Mouse (Mus musculus): ENCODE measurements around the gene Atp5d. TPM values are rescaled to one million over a fixed set of nuclear protein-coding genes. Genes with fewer than 3 reads are reported as not detected.

The Atp5d gene
- total RNA-seq, 1 experiment from 2014 or later: 460 TPM

DNA sequence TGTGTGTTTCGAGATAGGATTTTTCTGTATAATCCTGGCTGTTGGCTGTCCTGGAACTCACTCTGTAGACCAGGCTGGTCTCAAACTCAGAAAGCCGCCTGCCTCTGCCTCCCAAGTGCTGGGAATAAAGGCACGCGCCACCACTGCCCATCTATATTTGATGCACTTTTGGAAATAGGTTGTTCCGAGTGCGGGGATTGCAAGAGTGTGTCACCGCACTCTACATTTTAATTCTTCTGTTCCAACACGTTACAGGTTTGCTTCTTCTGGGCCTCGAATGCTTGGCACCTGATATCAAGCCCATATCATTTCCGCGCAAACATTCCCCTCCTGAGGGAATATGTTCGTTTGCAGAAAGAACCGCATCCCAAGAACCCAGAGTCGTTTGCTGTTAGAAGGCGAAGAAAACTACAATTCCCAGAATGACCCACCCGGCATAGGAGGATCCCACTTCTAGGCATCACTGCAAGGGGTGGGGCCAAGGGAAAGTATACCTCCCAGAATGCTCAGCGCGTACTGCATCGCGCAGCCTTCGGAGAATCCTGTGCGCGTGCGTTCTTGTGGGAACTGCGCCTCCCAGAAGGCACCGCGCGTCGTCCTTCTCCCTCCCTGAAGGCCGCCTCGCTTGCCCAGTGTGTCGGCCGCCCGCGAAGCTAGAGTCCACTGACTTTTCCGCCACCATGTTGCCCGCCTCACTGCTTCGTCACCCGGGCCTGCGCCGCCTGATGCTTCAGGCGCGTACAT, 3.5 kb downstream of the Atp5d start:
- DNase-seq: peak; percentile 91

DNA sequence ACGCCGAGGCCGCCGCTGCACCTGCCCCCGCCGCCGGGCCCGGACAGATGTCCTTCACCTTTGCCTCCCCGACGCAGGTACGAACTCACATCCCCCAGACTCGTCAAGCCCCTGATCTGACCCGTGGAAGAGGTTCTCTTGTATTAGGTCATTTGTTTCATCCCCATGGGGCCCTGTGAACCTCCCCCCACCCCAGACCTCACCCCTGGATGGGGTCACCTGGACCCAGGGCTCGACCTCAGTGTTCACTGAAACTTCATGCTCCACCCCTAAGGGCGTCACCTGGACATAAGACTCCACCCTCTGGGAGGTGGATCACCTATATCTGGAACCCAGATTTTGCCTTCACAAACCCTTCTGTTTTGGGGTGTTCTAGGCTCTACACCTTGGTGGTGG, 4.1 kb downstream of the Atp5d start:
- no peak for DNase-seq

DNA sequence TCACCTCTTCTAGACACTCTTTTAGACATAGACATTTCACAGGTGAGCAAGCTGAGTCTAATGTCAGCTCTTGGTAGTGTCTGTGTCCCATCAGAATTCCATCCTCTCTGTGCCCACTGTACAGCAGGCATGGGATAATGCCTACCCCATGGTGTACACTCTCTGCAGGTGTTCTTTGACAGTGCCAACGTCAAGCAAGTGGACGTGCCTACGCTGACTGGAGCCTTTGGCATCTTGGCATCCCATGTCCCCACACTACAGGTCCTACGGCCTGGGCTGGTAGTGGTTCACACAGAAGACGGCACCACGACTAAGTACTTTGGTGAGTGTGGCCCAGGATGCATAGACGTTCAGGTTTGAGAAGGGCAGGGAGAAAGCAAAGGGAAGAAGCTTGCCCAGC, 5.2 kb downstream of the Atp5d start:
- no peak for DNase-seq

DNA sequence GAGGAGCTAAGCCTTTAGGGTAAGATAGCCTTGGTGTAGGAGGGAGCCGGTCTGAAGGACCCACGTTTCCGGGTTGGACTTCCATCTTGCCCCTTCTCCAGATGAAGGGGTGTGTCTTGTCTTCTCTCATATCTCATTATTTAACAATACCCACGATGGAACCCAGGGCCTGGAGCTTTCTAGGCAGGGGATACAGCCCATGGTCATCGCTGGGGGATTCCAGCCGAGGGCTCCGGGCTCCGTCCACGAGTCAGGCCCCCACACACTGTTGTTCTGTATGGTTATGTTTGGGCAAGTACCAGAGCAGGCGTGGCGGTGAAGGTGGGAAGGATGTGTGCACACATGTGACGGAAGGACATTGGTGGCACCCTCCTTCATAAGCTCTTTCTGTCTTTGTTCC, 5.7 kb downstream of the Atp5d start:
- DNase-seq: no peak

DNA sequence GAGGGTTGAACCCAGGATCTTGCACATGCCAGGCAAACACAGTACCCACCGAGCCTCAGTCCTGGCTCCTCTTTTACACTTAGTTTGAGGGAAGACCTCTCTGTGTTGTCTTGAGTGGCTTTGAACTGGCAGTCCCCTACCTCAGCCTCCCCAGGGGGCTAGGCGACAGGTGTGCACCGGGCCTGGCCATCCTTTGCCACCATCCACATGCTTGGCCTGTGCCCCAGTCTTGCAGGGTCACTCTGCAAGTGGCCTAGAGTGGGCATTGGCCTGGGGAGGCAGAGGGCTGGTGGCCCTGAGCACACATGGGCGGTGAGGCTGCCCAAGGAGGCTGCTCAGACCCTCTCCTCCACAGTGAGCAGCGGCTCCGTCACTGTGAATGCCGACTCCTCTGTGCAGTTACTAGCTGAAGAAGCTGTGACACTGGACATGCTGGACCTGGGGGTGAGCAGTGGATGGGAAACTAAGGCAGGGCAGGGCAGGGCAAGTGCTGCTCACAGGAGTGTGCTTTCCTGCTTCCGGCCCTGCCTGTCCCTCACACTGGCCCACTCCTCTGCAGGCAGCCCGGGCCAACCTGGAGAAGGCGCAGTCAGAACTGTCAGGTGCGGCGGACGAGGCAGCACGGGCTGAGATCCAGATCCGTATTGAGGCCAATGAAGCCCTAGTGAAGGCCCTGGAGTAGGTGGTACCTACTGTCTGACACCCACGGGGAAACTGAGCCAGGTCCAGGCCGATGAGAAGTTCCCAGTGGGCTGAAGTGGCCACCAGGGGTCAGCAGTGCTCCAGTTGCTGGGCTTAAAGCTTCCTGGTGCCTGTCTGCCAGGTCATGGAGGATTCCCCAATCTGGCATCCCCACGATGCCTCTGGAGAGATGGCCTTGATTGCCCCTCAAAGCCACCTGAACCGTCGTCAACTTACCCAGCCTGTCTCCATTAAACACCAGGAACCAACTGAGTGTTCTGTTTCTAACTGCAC, 6.7 kb downstream of the Atp5d start:
- peak; percentile 78 for DNase-seq

DNA sequence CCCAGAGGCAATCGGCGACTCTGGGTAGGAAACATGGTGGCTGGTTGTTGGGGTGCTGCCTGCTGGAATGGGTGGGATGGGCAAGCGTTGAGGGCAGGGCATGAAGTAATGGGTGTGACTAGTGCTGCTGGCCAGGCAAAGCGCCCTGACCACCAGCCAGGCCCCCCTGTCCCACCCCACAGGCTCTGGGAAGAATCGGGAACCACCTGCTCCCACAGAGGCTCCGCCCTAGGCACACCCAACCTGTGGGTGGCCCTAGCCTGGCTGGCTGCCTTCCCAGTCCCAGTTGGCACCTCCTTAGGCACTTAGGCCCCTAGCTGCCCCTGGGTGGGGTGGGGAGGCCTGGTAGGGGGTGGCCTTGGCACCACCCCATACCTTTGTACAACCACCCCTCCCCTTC, 7.5 kb downstream of the Atp5d start:
- DNase-seq: peak; percentile 53

DNA sequence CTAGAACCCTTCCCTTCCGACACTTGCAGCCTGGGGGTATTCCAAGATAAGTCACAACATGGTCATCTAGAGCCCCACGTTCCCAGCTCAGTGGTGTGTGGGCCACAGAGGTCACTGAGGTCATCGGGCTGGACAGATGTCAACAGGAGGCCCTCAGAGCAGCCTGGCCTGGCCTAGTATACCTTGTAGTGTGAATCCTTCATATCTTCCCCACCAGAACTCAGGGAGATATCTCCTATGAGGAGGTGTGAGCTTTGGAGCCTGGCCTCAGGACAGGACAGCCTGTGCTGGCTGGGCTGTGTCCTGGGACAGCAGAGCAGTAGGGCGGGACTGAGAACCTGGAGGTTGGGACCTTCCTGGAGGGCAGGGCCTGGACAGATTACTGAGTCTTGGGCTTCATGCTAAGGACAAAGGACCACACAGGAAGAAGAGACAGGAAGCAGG, 8.2 kb downstream of the Atp5d start:
- DNase-seq: no peak

DNA sequence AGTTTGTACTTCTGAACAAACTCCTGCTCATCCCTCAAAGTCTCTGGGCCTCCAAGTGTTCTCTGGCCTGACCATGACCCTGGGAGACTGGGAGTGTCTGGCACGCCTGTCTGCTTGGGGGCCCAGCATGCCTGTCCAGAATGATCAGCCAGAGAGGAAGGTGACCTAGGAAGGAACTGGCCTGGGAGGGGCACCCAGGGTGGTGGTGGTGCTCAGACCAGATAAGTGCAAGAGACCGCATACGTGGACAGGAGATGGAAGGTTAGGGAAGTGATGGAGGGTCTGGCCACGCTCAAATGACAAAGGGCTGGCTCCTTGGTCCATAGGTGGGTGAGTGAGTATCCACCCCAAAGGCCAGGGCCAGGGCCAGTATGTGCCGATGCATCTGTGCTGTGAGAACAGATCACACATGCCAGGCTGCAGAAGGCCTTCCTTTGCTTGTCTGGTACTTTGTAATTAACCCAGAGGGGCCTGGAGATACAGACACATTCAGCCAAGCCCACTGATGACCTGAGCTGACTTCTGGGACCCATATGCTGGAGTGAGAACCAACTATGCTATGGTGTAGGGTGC, 8.8 kb downstream of the Atp5d start:
- no peak for DNase-seq

DNA sequence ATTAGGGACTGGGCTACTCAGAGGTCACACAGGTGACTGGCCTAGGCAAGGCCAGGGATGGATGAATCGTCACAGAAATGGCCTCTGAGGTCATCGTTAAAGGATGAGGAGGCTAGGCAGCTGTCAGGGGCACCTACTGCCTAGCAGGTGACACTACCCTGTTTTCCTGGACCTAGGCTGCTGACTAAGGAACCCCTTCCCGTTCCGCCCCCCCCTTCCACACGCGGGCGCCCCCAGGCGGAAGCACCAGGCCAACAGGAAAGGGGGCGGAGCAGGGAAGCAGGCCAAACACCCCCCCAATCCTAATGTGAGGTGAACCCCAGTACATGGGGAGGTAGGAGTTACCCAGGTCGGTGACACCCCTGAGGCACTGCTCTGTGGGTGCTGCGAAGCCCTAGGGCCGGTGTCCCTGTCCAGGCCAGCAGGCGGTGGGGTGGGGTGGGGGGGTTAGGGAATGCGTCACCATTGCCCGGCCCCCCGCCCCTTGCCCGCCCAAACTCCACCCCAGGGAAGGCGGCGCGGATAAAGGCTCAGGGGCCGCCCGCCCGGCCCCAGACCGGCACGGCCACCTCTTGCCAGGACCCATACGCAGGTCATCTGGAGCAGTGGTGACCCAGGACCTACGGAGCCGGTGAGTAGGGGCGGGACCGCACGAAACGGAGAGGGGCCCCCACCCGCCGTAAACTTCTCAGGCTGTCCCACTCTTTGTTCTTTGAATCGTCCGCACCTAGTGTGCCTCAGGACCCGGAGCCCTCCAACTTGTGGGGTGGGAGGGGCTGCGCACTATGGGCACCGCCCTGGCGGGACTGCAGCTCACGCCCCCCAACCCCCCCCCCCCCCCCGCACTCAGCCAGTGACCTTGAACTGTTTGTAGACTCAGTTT, 9.5 kb downstream of the Atp5d start, which contains the start of gene Midn:
Gene Midn, plus strand, starts transcription at position 554 of the 883 bp plus-strand sequence.
- DNase-seq: peak; percentile 91

DNA sequence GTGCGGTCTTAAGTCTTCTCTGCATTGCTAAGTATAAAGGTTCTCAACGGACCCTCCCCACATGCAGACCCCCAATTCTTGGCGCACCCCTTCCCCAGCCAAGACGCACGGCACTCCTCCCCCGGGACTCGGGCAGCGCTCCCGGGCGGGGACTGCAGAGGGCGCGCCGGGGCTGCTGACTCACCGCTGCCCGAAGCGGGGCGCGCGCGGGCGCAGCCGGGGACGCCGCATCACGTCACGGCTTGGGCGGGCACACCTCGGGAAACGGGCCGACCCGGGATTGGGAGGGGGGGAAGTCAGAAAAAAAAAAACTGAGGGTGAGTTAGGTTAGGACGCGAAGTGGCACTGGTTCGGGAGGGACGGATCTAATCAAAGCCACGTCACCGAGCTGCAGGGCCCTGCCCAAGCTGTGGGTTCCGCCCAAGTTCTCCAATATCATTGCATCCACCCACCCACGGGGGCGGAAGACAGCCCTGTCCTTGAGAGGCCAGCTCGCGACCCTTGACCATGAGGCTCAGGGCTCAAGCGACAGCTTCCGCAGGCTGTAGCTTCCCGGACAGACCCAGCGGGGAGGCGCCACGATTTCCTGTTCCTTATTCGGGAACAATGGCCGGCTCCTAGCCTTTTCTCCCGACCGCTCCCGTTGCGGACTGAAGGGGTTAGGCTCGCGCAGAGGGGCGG, 10.3 kb downstream of the Atp5d start:
- peak; percentile 96 for DNase-seq

DNA sequence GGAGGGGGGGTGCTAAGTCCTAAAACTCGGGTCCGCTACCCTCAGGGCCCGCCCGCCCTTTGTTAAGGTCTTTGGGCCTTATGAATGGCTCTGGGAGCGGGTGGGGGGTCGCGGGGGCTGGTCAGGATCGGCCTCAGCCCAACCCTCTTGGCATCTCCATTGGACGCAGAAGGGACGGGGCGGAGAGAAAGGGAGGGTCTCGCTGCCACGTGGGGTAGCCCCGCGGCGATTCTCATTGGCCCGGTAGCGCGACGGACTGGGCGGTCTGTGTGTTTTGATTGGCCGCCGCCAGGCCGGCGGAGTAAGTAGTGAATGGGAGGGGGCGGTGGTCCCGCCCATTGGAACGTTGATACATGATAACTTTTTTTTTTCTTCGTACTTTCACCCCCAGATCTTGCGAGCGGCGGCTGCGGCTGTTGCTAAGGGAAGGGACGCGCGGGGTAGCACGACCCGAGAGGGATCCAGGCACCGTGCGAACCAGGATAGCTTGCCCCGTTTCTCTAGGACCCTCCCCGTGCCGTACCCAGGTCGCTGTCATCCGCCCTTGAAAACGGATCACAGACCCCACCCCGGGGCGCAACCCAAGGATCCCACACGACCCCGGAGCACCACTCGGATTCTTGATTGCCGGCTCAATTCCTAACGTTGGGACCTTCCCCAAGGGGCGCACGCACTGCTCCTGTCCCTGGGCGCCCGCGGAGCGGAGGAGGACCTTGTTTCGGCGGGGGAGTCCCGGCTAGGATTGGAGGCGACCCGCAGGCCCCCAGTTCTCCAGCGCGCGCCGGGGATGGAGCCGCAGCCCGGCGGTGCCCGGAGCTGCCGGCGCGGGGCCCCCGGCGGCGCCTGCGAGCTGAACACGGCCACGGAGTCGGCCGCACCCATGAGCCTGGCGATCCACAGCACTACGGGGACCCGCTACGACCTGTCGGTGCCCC, 11.1 kb downstream of the Atp5d start:
- DNase-seq: peak; percentile 97

DNA sequence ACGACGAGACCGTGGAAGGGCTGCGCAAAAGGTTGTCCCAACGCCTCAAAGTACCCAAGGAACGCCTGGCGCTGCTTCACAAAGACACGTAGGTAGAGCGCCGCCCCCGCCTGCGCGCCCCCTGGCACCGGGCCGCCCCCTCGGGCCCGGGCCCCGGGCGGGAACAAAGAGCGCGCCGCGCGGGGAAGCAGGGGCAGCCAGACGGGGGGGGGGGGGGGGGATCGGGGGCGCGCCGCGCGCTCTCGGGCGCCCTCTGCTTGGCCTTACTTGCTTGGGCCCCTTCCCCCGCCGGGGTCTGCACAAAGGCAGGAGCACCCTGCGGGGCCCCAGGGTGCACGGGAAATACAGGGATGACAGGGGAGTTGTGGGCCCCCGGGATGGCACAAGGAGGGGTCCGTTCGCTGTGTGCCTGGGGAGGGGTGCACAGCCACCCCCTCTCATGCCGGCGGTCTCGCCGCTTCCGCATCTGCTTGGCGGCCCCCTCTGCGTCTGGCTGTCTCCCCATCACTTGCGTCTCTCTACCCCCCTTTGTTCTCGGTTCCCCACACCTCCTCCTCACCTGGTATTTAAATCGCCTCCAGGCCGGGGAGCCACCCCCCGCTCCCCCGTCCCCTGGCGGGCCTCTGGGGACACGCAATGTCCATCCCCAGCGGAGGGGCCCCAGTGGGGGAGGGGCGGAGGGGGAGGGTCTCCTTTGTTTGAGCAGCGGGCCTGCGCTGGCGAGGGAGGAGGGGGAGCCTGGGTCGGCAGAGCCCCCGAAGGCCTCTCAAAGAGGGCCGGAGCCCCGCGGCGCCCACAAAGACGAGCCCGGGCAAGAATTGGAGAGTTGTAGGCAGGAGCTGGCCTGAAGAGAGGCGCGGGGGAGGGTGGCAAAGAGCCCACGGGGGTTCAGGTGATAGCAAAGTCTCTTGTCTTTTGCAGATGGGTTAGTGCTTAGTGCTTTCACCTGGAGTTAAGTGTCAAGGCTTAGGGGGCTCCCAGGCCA, 12.1 kb downstream of the Atp5d start:
- DNase-seq: peak; percentile 55

DNA sequence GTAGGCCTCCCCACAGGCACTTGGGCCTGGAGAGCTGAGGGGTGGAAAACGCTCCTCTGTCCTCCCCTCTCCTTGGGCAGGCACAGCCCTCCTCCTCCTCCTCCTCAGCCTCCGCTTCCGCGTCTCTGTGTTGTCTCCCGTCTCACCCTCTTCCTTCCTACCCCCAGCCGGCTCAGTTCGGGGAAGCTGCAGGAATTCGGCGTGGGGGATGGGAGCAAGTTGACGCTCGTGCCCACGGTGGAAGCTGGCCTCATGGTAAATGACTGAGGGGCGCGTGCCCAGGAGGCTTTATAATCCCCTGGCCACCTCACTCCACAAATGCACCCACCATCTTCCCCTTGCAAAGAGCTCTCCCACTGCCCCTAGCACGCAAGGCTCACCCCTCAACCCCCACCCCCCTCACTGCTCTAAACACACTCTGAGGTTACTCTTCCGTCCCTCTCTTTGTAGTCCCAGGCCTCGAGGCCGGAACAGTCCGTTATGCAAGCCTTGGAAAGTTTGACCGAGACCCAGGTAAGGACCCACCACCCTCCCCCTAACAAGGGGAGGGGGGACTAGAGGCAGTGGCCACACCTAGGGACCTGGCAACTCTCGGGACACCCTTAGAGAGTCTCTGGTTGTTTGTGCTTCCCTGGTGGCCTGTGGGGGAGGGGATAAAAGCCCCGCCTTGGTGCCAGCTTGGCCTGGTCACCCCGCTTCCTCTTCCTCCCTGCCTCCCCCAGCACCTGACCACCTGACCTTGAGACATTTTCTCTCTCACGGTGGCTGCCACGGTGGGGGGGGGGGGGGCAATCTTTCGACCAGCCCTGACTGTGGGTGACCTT, 13.0 kb downstream of the Atp5d start:
- DNase-seq: peak; percentile 70

DNA sequence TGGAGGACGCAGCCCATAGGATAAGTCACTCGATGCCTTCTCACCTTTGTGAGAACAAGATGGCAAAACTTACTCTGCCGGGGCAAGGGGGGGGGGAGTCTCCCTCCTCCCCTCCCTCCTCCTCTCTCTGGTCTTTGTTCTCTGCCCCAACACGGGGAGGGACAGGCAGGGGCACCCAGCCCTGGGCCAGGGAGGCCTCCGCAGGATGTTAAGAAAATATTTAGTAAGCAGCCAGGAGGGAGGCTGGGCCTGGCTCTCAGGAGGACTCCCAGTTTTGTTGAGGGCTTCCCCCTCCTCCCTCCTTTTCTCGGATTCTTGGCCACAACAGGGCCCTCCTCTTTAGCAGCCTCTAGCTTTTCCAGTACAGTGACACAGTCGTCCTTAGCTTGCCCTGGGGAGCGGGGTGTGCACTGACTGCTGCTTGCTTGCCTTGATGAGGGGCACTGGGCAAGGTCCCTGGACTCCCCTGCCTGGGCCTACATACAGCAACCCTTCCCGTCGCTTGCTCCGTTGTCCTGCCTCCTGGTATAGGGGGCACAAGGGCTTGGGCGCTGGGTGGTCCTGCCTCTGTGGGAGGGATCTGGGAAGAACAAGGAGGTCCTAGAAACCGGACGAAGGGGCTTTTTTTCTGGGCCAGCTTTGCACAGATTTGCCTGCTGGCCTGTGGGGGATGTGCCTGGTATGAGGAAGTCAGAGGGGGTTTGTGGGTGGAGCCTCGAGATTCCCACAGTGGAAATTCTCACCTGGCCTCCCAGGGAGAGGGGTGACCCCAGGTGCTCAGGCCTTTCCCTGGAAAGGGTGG, 13.8 kb downstream of the Atp5d start:
- DNase-seq: no peak

DNA sequence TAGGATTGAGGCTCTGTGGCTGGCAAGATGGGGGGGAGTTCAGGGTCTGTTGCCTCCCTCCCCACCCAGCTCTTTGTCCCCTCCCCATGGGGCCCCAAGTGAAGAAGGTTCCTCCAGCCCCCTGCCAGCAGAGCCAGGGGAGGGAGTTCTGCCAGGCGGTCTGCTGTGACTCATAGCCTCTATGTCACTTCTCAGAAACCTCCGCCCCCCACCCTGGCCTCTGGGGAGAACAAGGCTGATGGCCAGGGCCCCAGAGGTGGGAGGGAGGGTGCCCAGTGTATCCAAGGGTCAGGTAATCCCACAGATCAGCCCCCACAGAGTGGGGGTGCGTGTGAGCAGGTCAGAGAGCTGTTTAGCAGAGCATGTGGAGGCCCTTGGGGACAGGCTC, 14.4 kb downstream of the Atp5d start:
- peak; percentile 83 for DNase-seq

DNA sequence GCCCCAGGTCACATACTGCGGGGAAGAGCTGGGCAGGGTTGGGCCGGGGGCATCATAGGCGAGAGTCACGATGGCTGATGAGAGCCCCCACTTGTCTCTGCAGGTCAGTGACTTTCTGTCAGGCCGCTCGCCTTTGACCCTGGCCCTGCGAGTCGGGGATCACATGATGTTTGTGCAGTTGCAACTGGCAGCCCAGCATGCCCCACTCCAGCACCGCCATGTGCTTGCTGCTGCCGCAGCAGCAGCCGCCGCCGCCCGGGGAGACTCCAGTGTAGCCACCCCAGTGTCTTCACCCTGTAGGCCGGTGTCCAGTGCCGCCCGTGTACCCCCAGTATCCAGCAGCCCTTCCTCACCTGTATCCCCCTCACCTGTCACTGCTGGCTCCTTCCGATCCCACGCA, 15.3 kb downstream of the Atp5d start:
- DNase-seq: no peak

DNA sequence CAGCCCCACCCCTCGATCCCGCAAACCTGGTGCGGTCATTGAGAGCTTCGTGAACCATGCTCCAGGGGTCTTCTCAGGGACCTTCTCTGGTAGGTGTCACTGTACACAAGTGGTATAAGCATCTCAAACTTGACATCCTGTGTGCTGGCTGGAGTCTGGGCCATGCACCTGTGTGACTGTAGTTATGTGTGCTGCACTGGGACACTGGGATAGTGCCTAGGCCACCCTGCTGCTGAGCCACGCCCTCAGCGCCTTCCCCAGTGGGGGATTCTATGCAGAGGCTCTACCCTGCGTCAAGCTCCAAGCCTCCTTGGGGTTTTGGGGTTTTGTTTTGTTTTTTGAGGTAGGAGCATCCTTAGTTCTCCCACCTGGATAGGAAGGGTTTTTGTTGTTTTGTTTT, 16.0 kb downstream of the Atp5d start:
- DNase-seq: no peak

All from adrenal gland, postnatal 25 days (tissue).